Mouse (Mus musculus): ENCODE data around the gene 1600014C10Rik. TPM values are rescaled to one million over a fixed set of nuclear protein-coding genes. Genes with fewer than 3 reads are reported as not detected.

Gene 1600014C10Rik
- total RNA-seq, 4 experiments from 2014 or later = 25.9 to 32.4 (median 27.0) TPM

Other genes starting within 250 kb of the 1600014C10Rik start
- gene Uri1, start 159.7 kb upstream of the 1600014C10Rik start, total RNA-seq (2022) = 10 to 100 TPM; 24.3 to 38.8 (median 31.9) TPM
- 1 to 10 TPM in 1 of 4 experiments, under 1 TPM in 3; 0.13 to 1.1 (median 0.23) TPM for gene Ccne1, start 75.7 kb upstream of the 1600014C10Rik start, total RNA-seq (2022)
- gene Plekhf1, start 44.8 kb downstream of the 1600014C10Rik start, total RNA-seq (2022) = 1 to 10 TPM; 4.7 to 7.9 (median 6.4) TPM
- gene Pop4, start 88.2 kb downstream of the 1600014C10Rik start, total RNA-seq (2022) = 1 to 10 TPM; 6.2 to 7.5 (median 7.3) TPM